Mouse (Mus musculus): Measurements from ENCODE around the gene Rab3il1. TPM values are rescaled to one million over a fixed set of nuclear protein-coding genes. Genes with fewer than 3 reads are reported as not detected.
"Not testable (repeated sequence)": the region's sequence is repeated elsewhere in the genome, so short reads cannot be mapped to it uniquely, and the experiment has no call there.

Gene Rab3il1
- 3.5 and 5.8 TPM in 2 replicates for total RNA-seq (2021)
- long read RNA-seq, full-length matches to known transcripts = 7 of 9 reads
- long read RNA-seq, partial matches to known transcripts = 1 of 9 reads
- long read RNA-seq, other reads (novel, unspliced or antisense) = 1 of 9 reads

- no peak for DNase-seq
These were observed at the start of gene Rab3il1, which contains the start of gene Best1 for GRCm38 (mm10) chr19:10001206-10001969. Rab3il1 (plus strand) TSS chr19:10001669. Best1 (minus strand) TSS chr19:10001633.

GRCm38 (mm10) chr19:9952390-9952789 lies 49.1 kb upstream of the Rab3il1 start:
- no peak for DNase-seq

- no peak for DNase-seq
These were observed 48.6 kb upstream of the Rab3il1 start for GRCm38 (mm10) chr19:9952912-9953311.

- DNase-seq = peak; percentile 75
These were observed 47.2 kb upstream of the Rab3il1 start for GRCm38 (mm10) chr19:9954055-9954810.

- peak; percentile 20 for DNase-seq
These were observed 46.7 kb upstream of the Rab3il1 start for GRCm38 (mm10) chr19:9954811-9955202.

GRCm38 (mm10) chr19:9955438-9955837 lies 46.0 kb upstream of the Rab3il1 start:
- DNase-seq = no peak

GRCm38 (mm10) chr19:9956624-9957388 lies 44.7 kb upstream of the Rab3il1 start:
- DNase-seq = no peak

GRCm38 (mm10) chr19:9957965-9958364 lies 43.5 kb upstream of the Rab3il1 start:
- DNase-seq = no peak

GRCm38 (mm10) chr19:9960769-9961168 lies 40.7 kb upstream of the Rab3il1 start:
- DNase-seq = no peak

GRCm38 (mm10) chr19:9964205-9964916 lies 37.1 kb upstream of the Rab3il1 start:
- DNase-seq = no peak

GRCm38 (mm10) chr19:9966096-9966867 lies 35.2 kb upstream of the Rab3il1 start:
- no peak for DNase-seq

- DNase-seq = no peak
These were observed 33.2 kb upstream of the Rab3il1 start for GRCm38 (mm10) chr19:9968081-9968787.

- not testable (repeated sequence) for DNase-seq
These were observed 26.6 kb upstream of the Rab3il1 start for GRCm38 (mm10) chr19:9974853-9975252.

- DNase-seq = no peak
These were observed 24.4 kb upstream of the Rab3il1 start for GRCm38 (mm10) chr19:9977085-9977484.

GRCm38 (mm10) chr19:9978431-9978951 lies 23.0 kb upstream of the Rab3il1 start:
- peak; percentile 81 for DNase-seq

GRCm38 (mm10) chr19:9979156-9979555 lies 22.3 kb upstream of the Rab3il1 start:
- DNase-seq = no peak

GRCm38 (mm10) chr19:9980258-9980657 lies 21.2 kb upstream of the Rab3il1 start, which contains the start of gene Fth1:
Fth1 (plus strand) TSS chr19:9980598.
- no peak for DNase-seq

GRCm38 (mm10) chr19:9981621-9982020 lies 19.8 kb upstream of the Rab3il1 start:
- no peak for DNase-seq

GRCm38 (mm10) chr19:9982151-9982851 lies 19.2 kb upstream of the Rab3il1 start:
- peak; percentile 97 for DNase-seq

Measured in adrenal gland, postnatal 25 days (tissue).